Mouse (Mus musculus) natural killer cell, adult 2 months (primary cell): ENCODE data around the gene Taar7e.
"Not testable (repeated sequence)": the region's sequence is repeated elsewhere in the genome, so short reads cannot be mapped to it uniquely, and the experiment has no call there.

ENCODE experiments used
- DNase-seq, 2 experiments: peaks; one replicate each; pipeline ENCODE4 v3.0.0; 2022; ENCODE audit warnings: low spot score in 2 of 2

Taar7e gene

DNA sequence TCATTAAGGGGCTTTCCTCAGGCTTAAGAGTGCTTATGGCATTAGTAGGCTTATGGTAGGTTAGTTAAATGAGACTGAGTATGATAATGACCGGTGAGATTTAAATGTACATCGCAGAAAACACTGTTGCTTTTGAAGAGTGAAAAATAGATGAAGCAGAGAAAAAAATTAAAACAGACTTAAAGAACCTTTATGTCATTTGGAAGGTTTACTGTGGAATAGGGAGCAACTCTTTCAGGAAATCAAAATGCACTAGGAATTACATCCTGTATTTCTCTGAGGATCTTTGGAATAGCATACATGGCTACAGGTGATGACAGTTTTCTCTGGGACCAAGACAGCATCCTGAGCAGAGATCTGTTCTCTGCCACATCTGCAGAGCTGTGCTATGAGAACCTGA lies at the start of gene Taar7e:
Taar7e (plus strand) TSS at position 301 of the 400 bp plus-strand sequence.
- DNase-seq: no peak

DNA sequence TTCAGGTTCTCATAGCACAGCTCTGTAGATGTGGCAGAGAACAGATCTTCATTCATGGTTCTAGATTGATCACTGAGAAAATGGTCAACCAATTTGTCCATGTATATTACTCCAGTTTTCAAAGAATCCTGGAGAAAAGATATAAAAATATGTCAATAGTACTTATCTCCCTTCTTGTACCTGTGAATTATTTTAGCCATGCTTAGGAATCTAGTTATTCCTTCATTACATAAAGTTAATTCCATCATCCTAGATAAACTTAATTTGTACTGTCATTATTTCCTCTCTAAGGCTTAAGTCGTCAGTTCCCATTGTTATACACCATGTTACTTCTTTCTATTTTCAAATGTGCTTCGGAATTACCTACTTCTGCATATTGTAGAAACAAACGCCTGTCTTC lies 44.0 kb upstream of the Taar7e start, which contains the start of gene Taar7a:
Taar7a (minus strand) TSS at position 101 of the 400 bp plus-strand sequence.
- no peak for DNase-seq

GRCm38 (mm10) chr10:23999639-24000038 lies 37.8 kb upstream of the Taar7e start, which contains the start of gene Taar7b:
Taar7b (plus strand) TSS chr10:23999939.
- no peak for DNase-seq

- DNase-seq: no peak
Observed at GRCm38 (mm10) chr10:24006442-24006841, 31.0 kb upstream of the Taar7e start.

GRCm38 (mm10) chr10:24007034-24007433 lies 30.4 kb upstream of the Taar7e start:
- DNase-seq: no peak

DNA sequence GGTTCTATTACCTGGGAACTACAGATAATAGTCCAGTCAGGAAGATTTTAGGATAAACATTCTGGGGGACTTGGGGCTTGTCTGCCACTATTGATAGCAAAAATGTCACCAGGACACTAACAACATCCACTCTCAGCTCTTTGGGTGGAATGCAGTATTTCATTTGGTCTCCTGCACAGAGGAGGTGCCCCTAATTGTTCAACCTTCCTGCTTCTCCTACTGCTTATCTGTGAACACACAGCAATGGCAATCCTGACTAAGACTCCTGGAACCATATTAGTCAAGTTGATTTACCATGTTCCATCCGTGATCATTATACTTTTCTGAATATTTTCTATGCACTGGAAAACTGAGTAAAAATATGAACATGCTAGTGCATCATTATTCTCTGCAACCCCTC lies 29.3 kb upstream of the Taar7e start:
- no peak for DNase-seq

- DNase-seq: no peak
Observed at GRCm38 (mm10) chr10:24026922-24027321, 10.5 kb upstream of the Taar7e start, which contains the start of gene Taar7d. Taar7d (plus strand) TSS chr10:24027222.

GRCm38 (mm10) chr10:24031347-24031746 lies 6.1 kb upstream of the Taar7e start:
- no peak for DNase-seq

GRCm38 (mm10) chr10:24040120-24040869 lies 2.9 kb downstream of the Taar7e start:
- no peak for DNase-seq

DNA sequence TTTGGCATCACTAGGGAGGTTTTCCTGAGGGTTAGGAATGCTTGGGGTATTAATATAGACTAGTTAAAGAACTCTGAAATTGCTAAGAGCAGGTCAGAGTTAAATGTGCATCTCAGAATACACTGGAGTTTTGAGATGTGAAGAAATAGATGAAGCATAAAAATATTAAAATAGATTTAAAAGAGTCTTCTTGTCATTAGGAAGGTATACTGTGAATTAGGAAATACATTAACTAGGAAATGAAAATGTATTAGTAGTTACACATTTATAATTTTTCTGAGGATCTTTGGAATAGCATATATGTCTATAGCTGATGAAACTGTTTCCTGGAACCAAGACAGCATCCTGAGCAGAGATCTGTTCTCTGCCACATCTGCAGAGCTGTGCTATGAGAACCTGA lies 11.8 kb downstream of the Taar7e start, which contains the start of gene Taar7f:
Taar7f (plus strand) TSS at position 301 of the 400 bp plus-strand sequence.
- DNase-seq: no peak

DNA sequence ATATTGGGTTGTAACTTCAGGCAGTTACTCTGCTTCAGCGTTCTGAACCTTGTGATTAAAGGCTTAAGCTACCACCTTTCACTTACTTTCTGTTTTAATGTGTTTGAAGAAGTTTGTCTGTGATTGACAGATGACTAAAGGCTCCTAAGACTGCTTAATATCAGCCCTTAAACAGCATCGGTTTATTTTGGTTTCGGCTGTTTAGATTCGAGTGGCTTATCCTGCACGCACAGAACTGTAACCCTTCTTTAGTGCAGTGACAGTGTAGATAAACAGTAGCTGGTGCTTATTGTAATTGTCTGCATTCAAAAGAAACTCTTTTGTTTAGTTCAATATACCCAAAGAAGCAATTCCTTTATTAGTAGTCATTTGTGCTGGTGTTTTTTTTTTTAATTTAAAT lies 14.6 kb downstream of the Taar7e start:
- DNase-seq: no peak

DNA sequence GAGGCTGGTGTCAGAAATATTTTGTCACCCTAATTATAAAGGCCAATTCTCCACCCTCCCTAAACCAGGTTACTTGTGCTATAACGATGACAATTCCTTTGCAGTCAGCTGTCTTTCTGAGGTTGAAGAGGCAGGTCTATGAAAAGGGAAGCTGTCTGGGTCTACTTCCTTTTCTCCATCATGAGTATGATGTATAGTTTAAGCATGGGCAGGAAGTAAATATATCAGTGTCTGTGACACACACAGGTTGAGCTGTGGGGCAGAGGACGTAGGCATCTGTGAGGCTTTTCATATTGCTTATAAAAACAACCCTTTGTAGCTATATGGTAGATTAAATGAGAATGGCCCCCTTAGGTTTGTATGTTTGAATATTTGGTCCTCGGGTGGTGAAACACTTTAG lies 21.6 kb downstream of the Taar7e start:
- no peak for DNase-seq

- DNase-seq: not testable (repeated sequence)
Observed at GRCm38 (mm10) chr10:24074751-24075150, 37.3 kb downstream of the Taar7e start.

- DNase-seq: not testable (repeated sequence)
Observed at GRCm38 (mm10) chr10:24076200-24076599, 38.8 kb downstream of the Taar7e start, which contains the start of gene Taar8a. Taar8a (plus strand) TSS chr10:24076500.

GRCm38 (mm10) chr10:24080166-24080565 lies 42.8 kb downstream of the Taar7e start:
- no peak for DNase-seq

GRCm38 (mm10) chr10:24085936-24086335 lies 48.5 kb downstream of the Taar7e start:
- DNase-seq: no peak

- no peak for DNase-seq
Observed at GRCm38 (mm10) chr10:24086555-24086954, 49.1 kb downstream of the Taar7e start.

GRCm38 (mm10) chr10:24087168-24087567 lies 49.8 kb downstream of the Taar7e start:
- no peak for DNase-seq
